Mouse (Mus musculus) lung, postnatal 25 days (tissue): ENCODE data around the gene Slc22a22.

Experiments
- DNase-seq: peaks from one replicate; pipeline ENCODE4 v3.0.0; 2022; ENCODE audit warnings: low spot score

Gene Slc22a22

GRCm38 (mm10) chr15:57477525-57477924, at the start of gene Slc22a22:
Slc22a22 (minus strand) TSS chr15:57477625.
- no peak for DNase-seq

- DNase-seq = no peak
These were observed 46.3 kb upstream of the Slc22a22 start for GRCm38 (mm10) chr15:57523510-57524298.

GRCm38 (mm10) chr15:57522160-57522559, 44.7 kb upstream of the Slc22a22 start:
- no peak for DNase-seq

GRCm38 (mm10) chr15:57509185-57510172, 32.1 kb upstream of the Slc22a22 start:
- no peak for DNase-seq

- peak; percentile 55 for DNase-seq
These were observed 31.1 kb upstream of the Slc22a22 start for GRCm38 (mm10) chr15:57508242-57509184.

GRCm38 (mm10) chr15:57504126-57504705, 26.8 kb upstream of the Slc22a22 start:
- no peak for DNase-seq

- DNase-seq = no peak
These were observed 26.2 kb upstream of the Slc22a22 start for GRCm38 (mm10) chr15:57503656-57504055.

GRCm38 (mm10) chr15:57501559-57501958, 24.1 kb upstream of the Slc22a22 start:
- no peak for DNase-seq

GRCm38 (mm10) chr15:57496106-57496505, 18.7 kb upstream of the Slc22a22 start:
- DNase-seq = no peak

GRCm38 (mm10) chr15:57482509-57482908, 5.1 kb upstream of the Slc22a22 start:
- DNase-seq = no peak

- DNase-seq = no peak
These were observed 5.8 kb downstream of the Slc22a22 start for GRCm38 (mm10) chr15:57471648-57472047.

- no peak for DNase-seq
These were observed 11.4 kb downstream of the Slc22a22 start for GRCm38 (mm10) chr15:57465996-57466395.

- no peak for DNase-seq
These were observed 12.4 kb downstream of the Slc22a22 start for GRCm38 (mm10) chr15:57465061-57465460.

- DNase-seq = no peak
These were observed 13.4 kb downstream of the Slc22a22 start for GRCm38 (mm10) chr15:57464066-57464465.

- DNase-seq = no peak
These were observed 16.1 kb downstream of the Slc22a22 start for GRCm38 (mm10) chr15:57461284-57461683.

- no peak for DNase-seq
These were observed 20.1 kb downstream of the Slc22a22 start for GRCm38 (mm10) chr15:57457374-57457773.

GRCm38 (mm10) chr15:57434710-57435404, 42.6 kb downstream of the Slc22a22 start:
- no peak for DNase-seq

GRCm38 (mm10) chr15:57408498-57408897, 68.9 kb downstream of the Slc22a22 start:
- no peak for DNase-seq

GRCm38 (mm10) chr15:57398439-57399148, 78.8 kb downstream of the Slc22a22 start:
- no peak for DNase-seq

- DNase-seq = no peak
These were observed 83.4 kb downstream of the Slc22a22 start for GRCm38 (mm10) chr15:57394053-57394452.
